Mouse (Mus musculus) cerebellum, postnatal 14 days (tissue): Measurements from ENCODE around the gene Vbp1.

ENCODE experiments used
- DNase-seq, 2 experiments: peaks; one replicate each; pipeline ENCODE4 v3.0.0; 2021; ENCODE audit warnings: mixed read lengths in 2 of 2

The Vbp1 gene

GRCm38 (mm10) chrX:75514179-75514972, at the start of gene Vbp1:
Vbp1 (plus strand) TSS chrX:75514299.
- peak; percentile 87 to 88 for DNase-seq

DNA sequence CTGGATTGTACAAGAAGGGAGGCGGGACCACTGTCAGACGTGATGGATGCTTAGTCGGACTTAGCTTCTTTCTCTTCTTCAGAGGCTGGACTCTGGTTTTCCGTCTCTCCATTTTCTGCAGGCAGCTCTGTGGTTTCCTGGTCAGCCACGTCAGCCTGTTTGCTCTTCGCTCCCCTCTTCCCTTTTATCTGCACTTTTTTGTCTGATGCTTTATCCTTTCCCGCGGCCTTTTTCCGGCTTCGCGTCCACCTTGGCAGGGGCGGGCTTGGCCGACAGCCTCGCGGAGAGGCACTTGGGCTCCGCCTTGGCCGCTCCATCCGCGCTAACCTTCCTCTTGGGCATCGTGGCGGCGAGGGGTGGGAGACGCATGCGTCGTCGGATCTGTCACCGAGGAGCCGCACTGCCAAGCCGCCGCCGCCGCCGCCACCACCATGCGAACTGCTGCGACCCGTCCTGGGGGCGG, 38.9 kb upstream of the Vbp1 start:
- peak; percentile 85 to 86 for DNase-seq

GRCm38 (mm10) chrX:75489886-75490285, 24.2 kb upstream of the Vbp1 start:
- no peak for DNase-seq

- no peak for DNase-seq
Observed at GRCm38 (mm10) chrX:75513787-75514178, 316 bp upstream of the Vbp1 start.

DNA sequence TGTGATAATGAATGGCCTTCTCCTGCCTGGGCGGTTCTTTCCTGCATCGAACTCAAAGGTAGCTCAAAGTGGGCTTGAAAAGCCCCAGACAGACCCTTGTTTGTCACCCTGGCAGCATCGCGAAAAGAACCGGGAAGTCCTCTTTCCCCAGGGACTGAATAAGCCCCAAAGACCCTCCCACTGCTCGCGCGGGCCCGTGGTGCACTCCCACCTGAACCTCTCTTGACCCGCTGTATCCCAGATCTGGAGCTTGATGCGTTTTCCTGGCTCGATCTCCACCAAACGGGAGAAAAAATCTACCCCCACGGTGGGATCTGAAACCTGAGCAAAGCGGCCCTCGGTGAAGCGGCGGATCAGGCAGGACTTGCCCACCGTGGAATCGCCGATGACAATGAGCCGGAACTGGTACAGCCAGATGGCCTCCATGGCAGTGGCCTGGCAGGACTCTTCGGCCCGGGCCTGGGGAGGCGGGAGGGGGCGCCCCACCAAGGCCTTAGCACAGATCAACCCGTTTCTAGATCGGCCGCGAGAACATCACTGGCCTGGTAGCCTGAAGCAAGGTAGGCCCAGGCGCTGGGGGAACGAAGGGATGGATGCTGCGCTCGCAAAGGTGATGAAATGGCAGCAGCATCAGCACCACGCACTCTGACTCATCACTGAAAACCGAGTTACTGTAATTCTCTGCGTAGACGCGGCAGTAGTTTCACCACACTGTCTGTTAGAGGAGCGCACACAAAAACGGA, 63.7 kb downstream of the Vbp1 start, which contains the start of gene Rab39b:
TSS of gene Rab39b (minus strand) at position 650 of the 743 bp plus-strand sequence.
- DNase-seq: peak; percentile 70 to 75

GRCm38 (mm10) chrX:75578539-75578938, 64.4 kb downstream of the Vbp1 start:
- no peak for DNase-seq
